Mouse (Mus musculus): Measurements from ENCODE around the gene Unc93b1.

DNA sequence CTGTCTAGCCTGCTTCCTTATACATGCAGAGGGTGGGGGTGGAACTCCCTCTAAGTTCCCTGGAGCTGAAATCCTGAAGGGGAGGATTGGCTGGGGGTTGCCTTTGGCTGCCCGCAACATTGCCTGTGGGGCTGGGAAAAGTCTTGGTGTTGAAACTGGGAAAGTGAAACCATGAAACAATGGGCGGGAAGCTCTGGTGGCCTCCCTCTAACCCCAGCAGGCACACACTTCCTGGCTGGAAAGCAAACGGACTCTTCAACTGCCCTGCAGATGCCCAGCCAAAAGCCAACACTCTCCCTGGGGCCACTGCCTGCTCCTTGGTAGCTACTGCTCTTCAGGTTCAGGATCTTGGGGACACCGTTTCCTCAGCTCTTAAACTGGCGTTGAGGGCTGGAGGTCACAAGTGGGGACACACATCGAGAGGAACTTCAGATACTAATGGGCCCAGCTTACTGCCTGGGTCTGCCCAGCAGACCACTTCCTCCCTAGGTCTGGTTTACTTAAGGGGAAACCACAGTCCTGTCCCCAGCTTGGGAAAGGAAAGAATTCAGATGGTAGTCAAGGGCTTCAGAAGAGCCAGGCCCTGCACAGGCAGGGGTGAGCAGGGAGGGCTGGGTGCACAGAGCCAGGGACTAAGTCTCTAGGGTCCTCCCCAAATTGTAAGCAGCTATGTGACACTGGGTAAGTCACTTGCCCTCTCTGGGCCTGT, 29.6 kb upstream of the Unc93b1 start:
- TF ChIP-seq CTCF (IDR thresholded peaks at IDR 0.05; ENCODE audit: borderline replicate concordance, control insufficient read depth, extremely low read depth, insufficient read depth, low read length, poor library complexity) (no peak), POLR2A (IDR thresholded peaks at IDR 0.05; ENCODE audit: control insufficient read depth, extremely low read depth, insufficient read depth, low read length, poor library complexity) (no peak)
